Mouse (Mus musculus): Measurements from ENCODE around the gene Nell1.
"Not testable (repeated sequence)": the region's sequence is repeated elsewhere in the genome, so short reads cannot be mapped to it uniquely, and the experiment has no call there.

Nell1 gene

GRCm38 (mm10) chr7:49974841-49975440 is at the start of gene Nell1:
TSS of gene Nell1 (plus strand) at chr7:49974864.
- DNase-seq: no peak

GRCm38 (mm10) chr7:49928571-49928970 is 46.1 kb upstream of the Nell1 start:
- DNase-seq: no peak

DNA sequence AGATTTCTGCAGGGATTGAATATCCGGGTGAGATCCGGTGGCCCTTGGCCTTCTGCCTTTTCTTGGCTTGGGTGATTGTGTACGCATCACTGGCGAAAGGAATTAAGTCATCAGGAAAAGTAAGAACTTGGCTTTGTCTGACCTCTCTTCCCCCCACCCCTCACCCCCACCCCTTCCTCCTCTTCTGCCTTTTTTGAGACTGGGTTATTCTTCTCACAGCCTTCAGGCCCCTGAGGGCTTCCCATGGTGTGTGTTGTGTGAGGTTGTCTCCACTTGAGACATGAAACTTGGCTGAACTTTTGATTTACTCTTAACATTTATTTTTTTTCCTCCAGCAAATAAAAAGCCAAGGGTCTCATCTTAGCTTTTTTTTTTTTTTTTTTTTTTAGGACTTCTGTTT is 44.7 kb upstream of the Nell1 start:
- DNase-seq: no peak

- not testable (repeated sequence) for DNase-seq
These were observed 41.1 kb upstream of the Nell1 start for GRCm38 (mm10) chr7:49933386-49934115.

GRCm38 (mm10) chr7:49936821-49937220 is 37.8 kb upstream of the Nell1 start:
- DNase-seq: no peak

DNA sequence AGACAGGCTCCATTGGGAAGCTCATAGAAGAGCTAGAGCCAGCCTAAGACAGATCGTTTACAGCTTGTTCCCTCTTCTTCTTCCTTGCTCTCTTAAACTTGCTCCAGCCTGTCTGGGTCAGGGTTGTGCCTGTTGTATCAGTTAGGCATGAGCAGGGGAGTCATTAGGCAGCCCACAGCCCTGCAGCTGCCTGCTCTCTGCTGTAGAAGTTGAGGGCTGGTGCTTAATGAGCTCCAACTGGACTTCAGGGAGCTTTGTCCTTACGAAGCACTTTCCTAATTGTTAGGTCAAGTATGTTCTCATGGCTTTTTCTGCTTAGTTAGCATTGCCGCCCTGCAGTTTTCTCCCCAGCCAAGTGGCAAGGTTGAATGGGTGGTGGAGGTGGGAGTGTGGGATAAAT is 32.6 kb upstream of the Nell1 start:
- DNase-seq: no peak

GRCm38 (mm10) chr7:49942490-49942889 is 32.2 kb upstream of the Nell1 start:
- DNase-seq: no peak

GRCm38 (mm10) chr7:49946691-49947090 is 28.0 kb upstream of the Nell1 start:
- DNase-seq: peak in 1 of 2 experiments; percentile 5

GRCm38 (mm10) chr7:49953546-49954181 is 21.0 kb upstream of the Nell1 start:
- peak in 1 of 2 experiments; percentile 32 for DNase-seq

GRCm38 (mm10) chr7:49954834-49955233 is 19.8 kb upstream of the Nell1 start:
- no peak for DNase-seq

DNA sequence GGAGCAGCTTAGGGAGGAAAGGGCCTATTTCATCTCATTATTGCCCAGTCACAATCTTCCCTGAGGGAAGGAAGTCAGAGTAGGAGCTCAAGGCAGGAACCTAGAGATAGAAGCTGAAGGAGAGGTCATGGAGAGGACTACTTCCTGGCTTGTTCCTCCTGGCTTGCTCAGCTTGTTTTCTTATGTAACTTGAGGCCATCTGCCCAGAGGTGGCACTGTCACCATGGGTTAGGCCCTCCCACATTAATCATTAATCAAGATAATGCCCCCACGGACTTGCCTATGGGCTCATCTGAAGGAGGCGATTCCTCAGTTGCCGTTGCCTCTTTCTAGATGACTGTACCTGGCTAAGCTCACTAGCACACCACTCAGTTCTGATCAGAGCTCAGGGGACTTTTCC is 17.5 kb upstream of the Nell1 start:
- DNase-seq: no peak

DNA sequence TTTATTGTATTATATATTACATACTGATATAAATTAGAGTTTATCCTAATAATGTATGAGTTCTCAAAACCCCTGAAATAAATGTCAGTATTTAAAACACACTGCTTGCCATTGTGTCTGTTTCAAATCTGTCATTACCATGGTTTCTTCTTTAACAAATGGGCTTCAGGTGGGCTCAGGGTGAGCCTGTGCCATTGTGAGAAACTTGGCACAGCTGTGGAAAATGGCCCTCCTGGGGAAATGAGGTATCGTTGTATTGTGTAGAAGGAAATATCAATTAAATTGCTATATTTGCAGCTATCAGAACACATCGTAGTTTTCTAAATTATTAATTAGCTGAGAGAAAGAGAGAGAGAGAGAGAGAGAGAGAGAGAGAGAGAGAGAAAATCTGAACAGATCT is 10.9 kb upstream of the Nell1 start:
- DNase-seq: no peak

DNA sequence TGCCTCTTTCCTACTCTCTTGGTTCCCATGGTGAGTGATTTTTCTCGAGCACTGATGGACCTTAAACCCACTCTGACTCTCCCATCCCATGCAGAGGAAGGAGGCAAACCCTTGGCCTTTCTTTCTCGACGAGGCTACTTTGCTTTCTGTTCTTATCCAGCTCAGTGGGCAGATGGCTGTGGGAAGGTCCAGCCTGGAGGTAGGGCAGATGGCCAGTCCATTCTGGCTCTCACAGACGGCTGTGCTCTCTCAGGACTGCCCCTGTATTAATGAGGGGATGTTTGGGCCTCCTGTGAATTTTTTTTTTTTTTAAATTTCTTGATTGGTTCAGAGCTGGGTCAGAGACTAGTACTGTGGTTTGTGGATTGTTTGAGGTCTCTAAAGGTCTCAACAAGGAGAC is 5.1 kb upstream of the Nell1 start:
- peak in 1 of 2 experiments; percentile 12 for DNase-seq

DNA sequence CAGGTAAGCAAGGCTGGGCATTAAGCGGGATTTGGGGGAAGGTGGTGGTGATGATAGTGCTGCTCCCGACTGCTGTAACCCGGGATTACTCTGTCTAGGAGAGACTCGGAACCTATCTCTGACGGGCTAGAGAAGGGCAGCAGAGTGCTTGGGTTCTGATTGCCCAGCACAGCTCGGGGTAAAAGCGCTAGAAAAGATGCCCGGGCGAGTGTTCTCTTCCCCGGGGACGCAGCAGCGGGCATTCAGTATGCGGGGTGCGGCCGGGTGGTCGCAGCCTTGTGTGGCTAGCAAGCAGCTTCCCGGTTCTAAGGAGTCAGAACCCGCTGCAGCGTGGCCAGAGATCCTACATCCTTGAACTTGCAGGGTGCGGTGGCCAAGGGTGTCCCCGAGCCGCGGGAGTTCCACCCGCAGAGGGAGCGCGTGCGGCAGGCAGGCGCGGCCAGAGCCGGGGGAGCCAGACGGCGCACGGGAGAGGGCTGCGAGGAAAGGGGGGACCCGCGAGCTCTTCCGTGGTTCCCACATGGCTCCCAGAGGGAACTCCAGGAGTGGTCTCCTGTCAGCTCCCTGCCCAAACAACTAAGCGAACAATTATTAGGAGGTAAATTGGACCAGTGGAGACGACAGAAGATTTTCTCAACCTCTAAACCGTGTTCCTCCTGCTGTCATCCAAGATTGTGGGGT is 917 bp downstream of the Nell1 start:
- no peak for DNase-seq

GRCm38 (mm10) chr7:49981511-49982227 is 7.0 kb downstream of the Nell1 start:
- no peak for DNase-seq

- no peak for DNase-seq
These were observed 10.0 kb downstream of the Nell1 start for GRCm38 (mm10) chr7:49984698-49985097.

DNA sequence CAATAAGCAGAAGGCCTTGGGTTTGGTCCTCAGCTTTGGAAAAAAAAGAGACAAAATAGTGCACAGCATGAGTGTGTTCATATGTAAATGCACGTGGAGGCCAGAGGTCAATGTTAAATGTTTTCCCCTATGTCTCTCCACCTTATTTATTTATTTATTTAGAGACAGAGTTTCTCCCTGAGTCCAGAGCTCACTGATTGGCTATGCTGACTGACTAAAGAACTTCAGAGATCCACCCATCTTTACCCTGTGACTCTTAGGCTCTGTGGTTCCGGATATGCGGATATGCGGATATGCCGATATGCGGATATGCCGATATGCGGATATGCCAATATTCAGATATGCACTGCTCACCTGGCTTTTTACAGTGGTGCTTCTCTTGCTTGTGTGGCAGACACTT is 11.3 kb downstream of the Nell1 start:
- no peak for DNase-seq

- no peak for DNase-seq
These were observed 24.7 kb downstream of the Nell1 start for GRCm38 (mm10) chr7:49999321-49999720.

- DNase-seq: no peak
These were observed 30.6 kb downstream of the Nell1 start for GRCm38 (mm10) chr7:50005268-50005667.

DNA sequence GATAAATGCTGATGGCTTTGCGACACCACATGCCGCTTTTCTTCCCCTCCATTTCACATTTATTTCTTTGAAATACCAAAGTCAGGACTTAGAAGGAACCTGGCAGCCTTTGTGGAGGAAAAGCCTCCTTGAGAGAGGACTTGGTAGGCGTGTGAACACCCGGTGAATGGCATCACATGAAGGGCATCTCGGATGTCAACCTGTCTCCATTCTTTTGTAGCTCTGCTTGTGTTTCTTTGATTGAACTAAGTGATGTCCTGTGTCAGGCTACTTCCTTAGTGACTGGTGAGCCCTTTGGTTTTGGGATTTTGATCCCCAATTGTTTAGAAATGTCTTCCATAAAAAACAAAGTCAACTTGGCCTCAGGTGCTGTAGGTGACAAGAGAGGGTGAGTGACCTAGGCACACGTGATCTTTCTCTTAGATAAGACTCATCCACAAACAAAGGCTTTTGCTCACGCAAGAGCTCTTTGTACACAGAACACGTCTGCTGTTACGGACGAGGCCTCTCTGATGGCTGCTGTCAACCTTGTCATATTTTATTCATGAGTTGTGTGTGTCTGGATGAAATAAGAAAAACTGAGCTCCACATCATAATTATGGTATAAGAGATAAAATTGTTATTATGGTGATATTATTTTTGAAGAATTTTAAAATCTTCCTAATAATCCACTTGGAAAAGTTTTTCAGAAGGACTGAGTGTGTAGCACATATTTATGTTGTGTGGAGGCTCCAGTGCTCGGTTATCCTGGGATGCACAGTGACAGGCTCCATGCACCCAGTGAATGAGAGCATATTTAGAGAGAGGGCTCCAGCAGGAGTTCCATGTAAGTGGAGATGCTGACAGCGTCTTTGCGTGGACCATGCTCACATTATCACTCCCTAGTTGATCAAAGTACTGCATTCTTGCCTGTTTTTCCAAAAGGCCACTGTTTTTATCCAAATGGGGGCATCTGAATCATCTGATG is 60.8 kb downstream of the Nell1 start:
- DNase-seq: no peak

DNA sequence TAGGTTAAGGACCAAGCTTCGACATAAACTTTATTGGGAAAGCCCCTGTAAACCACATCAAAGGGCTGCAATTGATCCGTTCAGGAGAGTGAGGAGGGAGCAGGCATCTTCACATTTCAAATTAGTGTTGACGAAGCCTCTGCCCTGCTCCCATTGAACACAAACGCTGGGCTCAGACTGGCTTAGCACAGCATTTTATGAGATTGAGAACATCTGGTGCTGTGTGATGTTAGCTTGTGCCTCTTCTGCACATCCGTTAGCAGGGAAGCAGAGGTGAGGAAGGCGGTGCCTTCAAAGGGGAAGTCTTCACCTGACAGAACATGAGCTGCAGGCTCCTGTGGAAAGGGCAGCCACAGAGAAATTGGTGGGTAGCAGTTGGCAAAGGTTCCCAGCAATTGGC is 66.4 kb downstream of the Nell1 start:
- DNase-seq: no peak

DNA sequence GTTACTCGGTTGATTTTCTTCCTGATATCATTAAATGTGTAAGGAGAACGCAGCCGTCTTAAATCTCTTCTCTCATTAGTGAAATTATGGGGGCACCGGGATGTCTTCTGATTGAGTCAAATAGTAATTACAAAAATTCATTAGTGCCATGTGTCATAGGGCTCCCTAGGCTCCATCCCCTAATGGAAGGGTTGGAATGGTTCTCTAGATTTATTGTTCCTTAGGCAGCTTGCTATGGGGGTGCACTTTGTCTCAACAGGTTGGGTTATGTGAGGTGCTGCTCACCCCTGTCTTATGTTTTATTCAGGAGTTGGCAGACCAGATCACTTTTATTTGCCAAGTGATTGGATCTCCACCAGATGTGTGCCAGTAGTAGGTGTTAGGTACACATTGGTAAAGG is 75.5 kb downstream of the Nell1 start:
- no peak for DNase-seq

Measured in cerebellum, postnatal 36 days (tissue).